21 mouse cellular contexts compared by ENCODE assay signal in the genomic region with DNA sequence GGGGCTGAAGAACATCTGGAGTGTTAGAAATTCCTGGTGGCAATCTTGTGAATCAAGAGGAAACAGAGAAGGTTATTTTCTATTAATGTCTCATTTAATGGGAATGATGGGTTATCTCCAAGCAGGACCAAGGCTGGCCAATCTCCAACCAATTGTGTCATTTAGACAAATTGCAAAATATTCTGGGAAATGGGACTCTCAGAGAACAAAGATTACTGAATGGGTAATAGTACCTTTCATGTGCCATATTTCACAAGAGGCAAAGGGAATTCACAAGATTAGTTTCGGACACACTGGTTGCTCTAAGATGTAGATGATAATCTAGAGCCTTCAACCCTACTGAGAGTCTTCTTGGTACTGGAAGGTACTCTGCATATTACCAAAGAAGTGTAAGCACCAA.
"Had no signal": no experiment of that assay in that cellular context is flagged by ENCODE, and none has a peak within 500 bp of the region (broad histone marks: within the 10 kb centered on the region; RNA-seq: fewer than 3 reads in every experiment).

No protein-coding gene starts in this region.

- H3K27me3 ChIP-seq: limb, embryonic 12.5 days; limb, embryonic 15.5 days; liver, embryonic 13.5 days; midbrain, embryonic 12.5 days; midbrain, embryonic 15.5 days; neural tube, embryonic 12.5 days; neural tube, embryonic 15.5 days had no signal

- H3K4me1 ChIP-seq: limb, embryonic 12.5 days; limb, embryonic 15.5 days; midbrain, embryonic 12.5 days; neural tube, embryonic 12.5 days; neural tube, embryonic 15.5 days had no signal

- H3K36me3 ChIP-seq: limb, embryonic 12.5 days; limb, embryonic 15.5 days; liver, embryonic 13.5 days; midbrain, embryonic 12.5 days; midbrain, embryonic 15.5 days; neural tube, embryonic 12.5 days; neural tube, embryonic 15.5 days had no signal

- H3K4me2 ChIP-seq: limb, embryonic 12.5 days; limb, embryonic 15.5 days; liver, embryonic 13.5 days; lung, embryonic 14.5 days; midbrain, embryonic 12.5 days; midbrain, embryonic 15.5 days; neural tube, embryonic 12.5 days; neural tube, embryonic 15.5 days had no signal

- H3K9ac ChIP-seq: limb, embryonic 12.5 days; limb, embryonic 15.5 days; liver, embryonic 13.5 days; lung, embryonic 14.5 days; midbrain, embryonic 12.5 days; midbrain, embryonic 15.5 days; neural tube, embryonic 12.5 days; neural tube, embryonic 15.5 days had no signal

- ATAC-seq: lung, postnatal 0 days; midbrain, embryonic 15.5 days had no signal

- H3K27ac ChIP-seq: limb, embryonic 12.5 days; limb, embryonic 15.5 days; liver, embryonic 13.5 days; macrophage; midbrain, embryonic 12.5 days; midbrain, embryonic 15.5 days; neural tube, embryonic 12.5 days; neural tube, embryonic 15.5 days; stomach, postnatal 0 days had no signal

- DNase-seq: kidney, adult 9 months; kidney, postnatal 14 days; kidney, postnatal 4 days; left cerebral cortex, postnatal 4 days; liver, embryonic 13.5 days; lung, embryonic 14.5 days; right cerebral cortex, adult 18-20 months; right cerebral cortex, postnatal 14 days; right cerebral cortex, postnatal 4 days; thymus, adult 2 months; thymus, postnatal 14 days; thymus, postnatal 4 days had no signal

- H3K9me3 ChIP-seq: limb, embryonic 12.5 days; limb, embryonic 15.5 days; liver, embryonic 13.5 days; midbrain, embryonic 12.5 days; midbrain, embryonic 15.5 days; neural tube, embryonic 12.5 days; neural tube, embryonic 15.5 days had no signal

- H3K4me3 ChIP-seq: limb, embryonic 12.5 days; limb, embryonic 15.5 days; liver, embryonic 13.5 days; midbrain, embryonic 12.5 days; midbrain, embryonic 15.5 days; neural tube, embryonic 12.5 days; neural tube, embryonic 15.5 days had no signal
